Mouse (Mus musculus) spleen, postnatal 36 days (tissue): Measurements from ENCODE around the gene Ubr1.

Source experiments
- DNase-seq, 2 experiments: peaks; one replicate each; pipeline ENCODE4 v3.0.0; 2022; ENCODE audit warnings: low spot score in 2 of 2, mixed read lengths in 1 of 2

The Ubr1 gene

GRCm38 (mm10) chr2:120860699-120861098, 109.8 kb downstream of the Ubr1 start:
- no peak for DNase-seq

- DNase-seq: no peak
Measured at GRCm38 (mm10) chr2:120858131-120858530, 112.4 kb downstream of the Ubr1 start.

- no peak for DNase-seq
Measured at GRCm38 (mm10) chr2:120853151-120853550, 117.4 kb downstream of the Ubr1 start.

- no peak for DNase-seq
Measured at GRCm38 (mm10) chr2:120852626-120853025, 117.9 kb downstream of the Ubr1 start.

GRCm38 (mm10) chr2:120850424-120851082, 120.0 kb downstream of the Ubr1 start, which contains the start of gene Ttbk2:
Gene Ttbk2, minus strand, starts transcription at chr2:120850604.
- peak; percentile 95 to 97 for DNase-seq

- peak; percentile 26 to 50 for DNase-seq
Measured at GRCm38 (mm10) chr2:120849449-120850423, 120.8 kb downstream of the Ubr1 start, which contains the start of gene Cdan1. Gene Cdan1, minus strand, starts transcription at chr2:120850128.

GRCm38 (mm10) chr2:120845280-120845679, 125.2 kb downstream of the Ubr1 start:
- DNase-seq: no peak

GRCm38 (mm10) chr2:120843990-120844389, 126.5 kb downstream of the Ubr1 start:
- no peak for DNase-seq

- no peak for DNase-seq
Measured at GRCm38 (mm10) chr2:120841211-120841610, 129.3 kb downstream of the Ubr1 start.

- DNase-seq: no peak
Measured at GRCm38 (mm10) chr2:120835167-120835566, 135.3 kb downstream of the Ubr1 start.

GRCm38 (mm10) chr2:120826936-120827638, 143.4 kb downstream of the Ubr1 start:
- DNase-seq: no peak
